Mouse (Mus musculus): ENCODE measurements around the gene Ten1.
A peak's percentile ranks its signal among the peaks of the same experiment; 100 is the strongest.

The Ten1 gene

DNA sequence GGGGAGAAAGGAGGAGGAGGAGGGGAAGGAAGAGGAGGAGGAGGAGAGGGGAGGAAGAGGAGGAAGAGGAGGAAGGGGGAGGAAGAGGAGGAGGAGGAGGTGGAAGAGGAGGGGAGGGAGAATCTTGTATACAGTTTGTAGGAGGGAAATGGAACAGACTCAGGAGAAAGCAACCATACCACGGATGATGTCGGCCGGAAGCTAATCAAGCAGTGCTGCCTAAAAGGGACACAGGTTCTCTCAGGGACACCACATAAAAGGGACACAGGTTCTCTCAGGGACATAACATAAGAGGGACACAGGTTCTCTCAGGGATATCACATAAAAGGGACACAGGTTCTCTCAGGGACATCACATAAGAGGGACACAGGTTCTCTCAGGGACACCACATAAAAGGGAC is 29.4 kb upstream of the Ten1 start:
- TF ChIP-seq CTCF (conservative IDR thresholded peaks at IDR 0.05; ENCODE audit: low read length) = no peak
- TF ChIP-seq POU5F1 (IDR thresholded peaks at IDR 0.05; ENCODE audit: borderline replicate concordance, low read length) = no peak
- TF ChIP-seq NANOG (IDR thresholded peaks at IDR 0.05; ENCODE audit: borderline replicate concordance, low read length) = no peak
- peaks cover 7% of the 10 kb centered on the region; the same call in 1 of the 2 replicates for H3K27me3 ChIP-seq (ENCODE audit: insufficient read depth, low read length)
- no peaks in the 10 kb centered on the region for H3K9me3 ChIP-seq (ENCODE audit: low read length)
- no peak overlapping the region for H3K4me3 ChIP-seq (replicated peaks; ENCODE audit: low read length)
- H3K36me3 ChIP-seq (ENCODE audit: insufficient read depth, low read length) = peaks cover 37% of the 10 kb centered on the region
- peaks cover 30% of the 10 kb centered on the region for H3K4me1 ChIP-seq (replicated peaks; ENCODE audit: low read depth, low read length)

DNA sequence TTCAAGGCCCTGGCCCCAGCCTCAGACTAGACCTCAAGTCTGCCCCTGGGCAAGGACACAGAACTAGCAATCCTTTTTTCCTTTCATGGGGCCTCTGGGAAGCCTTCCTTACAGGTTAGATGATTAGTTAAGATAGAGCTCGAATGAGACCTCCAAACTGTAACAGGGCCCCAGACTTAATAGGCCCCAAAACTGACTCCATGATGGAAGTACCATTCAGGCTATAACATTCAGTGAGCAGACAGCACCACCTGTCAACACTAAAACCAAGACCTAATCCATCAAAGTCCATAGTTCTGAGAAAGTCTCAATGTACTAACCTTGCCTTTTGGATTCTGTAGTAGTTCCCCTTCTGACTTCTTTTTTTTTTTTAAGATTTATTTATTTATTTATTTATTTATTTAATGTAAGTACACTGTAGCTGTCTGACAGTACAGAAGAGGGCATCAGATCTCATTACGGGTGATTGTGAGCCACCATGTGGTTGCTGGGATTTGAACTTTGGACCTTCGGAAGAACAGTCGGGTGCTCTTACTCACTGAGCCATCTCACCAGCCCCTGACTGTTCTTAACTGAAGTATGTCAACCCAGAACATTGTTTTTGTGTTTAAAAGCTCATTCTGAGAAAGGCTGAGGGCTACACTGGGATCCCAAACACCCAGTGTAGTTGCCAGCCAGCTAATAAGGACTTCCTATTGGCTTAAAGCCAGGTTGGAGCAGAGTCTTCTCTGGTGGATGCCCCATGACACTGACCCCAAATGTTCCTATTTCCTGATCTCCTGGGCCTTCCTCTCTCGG is 28.5 kb upstream of the Ten1 start:
- Histone ChIP-seq H3K36me3 (ENCODE audit: insufficient read depth, low read length) (peaks cover 39% of the 10 kb centered on the region), H3K9me3 (ENCODE audit: low read length) (no peaks in the 10 kb centered on the region), H3K4me3 (replicated peaks; ENCODE audit: low read length) (no peak overlapping the region), H3K4me1 (replicated peaks; ENCODE audit: low read depth, low read length) (peaks cover 38% of the 10 kb centered on the region), H3K27me3 (ENCODE audit: insufficient read depth, low read length) (peaks cover 7% of the 10 kb centered on the region; the same call in 1 of the 2 replicates)
- TF ChIP-seq NANOG (IDR thresholded peaks at IDR 0.05; ENCODE audit: borderline replicate concordance, low read length) (no peak), CTCF (conservative IDR thresholded peaks at IDR 0.05; ENCODE audit: low read length) (no peak), POU5F1 (IDR thresholded peaks at IDR 0.05; ENCODE audit: borderline replicate concordance, low read length) (no peak)

- peaks cover 29% of the 10 kb centered on the region for H3K4me1 ChIP-seq (replicated peaks; ENCODE audit: low read depth, low read length)
- no peak for TF ChIP-seq POU5F1 (IDR thresholded peaks at IDR 0.05; ENCODE audit: borderline replicate concordance, low read length)
- no peak for TF ChIP-seq NANOG (IDR thresholded peaks at IDR 0.05; ENCODE audit: borderline replicate concordance, low read length)
- TF ChIP-seq CTCF (conservative IDR thresholded peaks at IDR 0.05; ENCODE audit: low read length) = no peak
- H3K4me3 ChIP-seq (replicated peaks; ENCODE audit: low read length) = no peak overlapping the region
- H3K9me3 ChIP-seq (ENCODE audit: low read length) = no peaks in the 10 kb centered on the region
- H3K27me3 ChIP-seq (ENCODE audit: insufficient read depth, low read length) = peaks cover 7% of the 10 kb centered on the region; the same call in 1 of the 2 replicates
- H3K36me3 ChIP-seq (ENCODE audit: insufficient read depth, low read length) = peaks cover 46% of the 10 kb centered on the region
Observed at GRCm38 (mm10) chr11:116171959-116172358, 26.7 kb upstream of the Ten1 start.

- H3K4me1 ChIP-seq (replicated peaks; ENCODE audit: low read depth, low read length) = peaks cover 31% of the 10 kb centered on the region
- H3K36me3 ChIP-seq (ENCODE audit: insufficient read depth, low read length) = peaks cover 70% of the 10 kb centered on the region
- TF ChIP-seq NANOG (IDR thresholded peaks at IDR 0.05; ENCODE audit: borderline replicate concordance, low read length) (no peak), CTCF (conservative IDR thresholded peaks at IDR 0.05; ENCODE audit: low read length) (no peak), POU5F1 (IDR thresholded peaks at IDR 0.05; ENCODE audit: borderline replicate concordance, low read length) (no peak)
- peak overlapping the region; percentile 17; the same call in 1 of the 2 replicates for H3K4me3 ChIP-seq (replicated peaks; ENCODE audit: low read length)
- H3K27me3 ChIP-seq (ENCODE audit: insufficient read depth, low read length) = no peaks in the 10 kb centered on the region
- no peaks in the 10 kb centered on the region for H3K9me3 ChIP-seq (ENCODE audit: low read length)
Observed at GRCm38 (mm10) chr11:116174775-116175448, 23.7 kb upstream of the Ten1 start.

DNA sequence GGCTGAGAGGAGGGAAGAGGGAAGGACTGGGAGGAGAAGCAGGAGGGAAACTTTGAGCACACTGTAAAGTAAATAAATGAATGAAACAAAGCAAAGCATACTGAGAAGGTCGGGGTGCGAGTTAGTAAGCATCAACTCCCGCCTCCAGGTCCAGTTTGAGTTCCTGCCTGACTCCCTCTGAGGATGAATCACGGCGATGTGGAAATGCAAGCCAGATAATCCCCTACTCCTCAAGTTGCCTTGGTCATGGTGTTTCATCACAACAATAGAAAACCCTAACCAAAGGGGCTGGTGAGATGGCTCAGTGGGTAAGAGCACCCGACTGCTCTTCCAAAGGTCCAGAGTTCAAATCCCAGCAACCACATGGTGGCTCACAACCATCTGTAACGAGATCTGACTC is 22.6 kb upstream of the Ten1 start:
- Histone ChIP-seq H3K9me3 (ENCODE audit: low read length) (no peaks in the 10 kb centered on the region), H3K27me3 (ENCODE audit: insufficient read depth, low read length) (no peaks in the 10 kb centered on the region), H3K36me3 (ENCODE audit: insufficient read depth, low read length) (peaks cover 76% of the 10 kb centered on the region), H3K4me3 (replicated peaks; ENCODE audit: low read length) (no peak overlapping the region), H3K4me1 (replicated peaks; ENCODE audit: low read depth, low read length) (peaks cover 30% of the 10 kb centered on the region)
- TF ChIP-seq NANOG (IDR thresholded peaks at IDR 0.05; ENCODE audit: borderline replicate concordance, low read length) = no peak
- TF ChIP-seq POU5F1 (IDR thresholded peaks at IDR 0.05; ENCODE audit: borderline replicate concordance, low read length) = no peak
- TF ChIP-seq CTCF (conservative IDR thresholded peaks at IDR 0.05; ENCODE audit: low read length) = no peak

GRCm38 (mm10) chr11:116178411-116179121 is 20.1 kb upstream of the Ten1 start:
- no peak for TF ChIP-seq CTCF (conservative IDR thresholded peaks at IDR 0.05; ENCODE audit: low read length)
- TF ChIP-seq POU5F1 (IDR thresholded peaks at IDR 0.05; ENCODE audit: borderline replicate concordance, low read length) = no peak
- no peak for TF ChIP-seq NANOG (IDR thresholded peaks at IDR 0.05; ENCODE audit: borderline replicate concordance, low read length)
- H3K9me3 ChIP-seq (ENCODE audit: low read length) = no peaks in the 10 kb centered on the region
- peaks cover 23% of the 10 kb centered on the region for H3K4me1 ChIP-seq (replicated peaks; ENCODE audit: low read depth, low read length)
- H3K4me3 ChIP-seq (replicated peaks; ENCODE audit: low read length) = peak overlapping the region; percentile 53; the same call in 1 of the 2 replicates
- no peaks in the 10 kb centered on the region for H3K27me3 ChIP-seq (ENCODE audit: insufficient read depth, low read length)
- peaks cover 75% of the 10 kb centered on the region for H3K36me3 ChIP-seq (ENCODE audit: insufficient read depth, low read length)

- H3K4me3 ChIP-seq (replicated peaks; ENCODE audit: low read length) = no peak overlapping the region
- H3K4me1 ChIP-seq (replicated peaks; ENCODE audit: low read depth, low read length) = peaks cover 33% of the 10 kb centered on the region
- H3K27me3 ChIP-seq (ENCODE audit: insufficient read depth, low read length) = no peaks in the 10 kb centered on the region
- no peaks in the 10 kb centered on the region for H3K9me3 ChIP-seq (ENCODE audit: low read length)
- H3K36me3 ChIP-seq (ENCODE audit: insufficient read depth, low read length) = peaks cover 57% of the 10 kb centered on the region
- no peak for TF ChIP-seq POU5F1 (IDR thresholded peaks at IDR 0.05; ENCODE audit: borderline replicate concordance, low read length)
- no peak for TF ChIP-seq CTCF (conservative IDR thresholded peaks at IDR 0.05; ENCODE audit: low read length)
Observed at GRCm38 (mm10) chr11:116185836-116186235, 12.8 kb upstream of the Ten1 start.

GRCm38 (mm10) chr11:116186360-116186759 is 12.3 kb upstream of the Ten1 start:
- no peak overlapping the region for H3K4me3 ChIP-seq (replicated peaks; ENCODE audit: low read length)
- TF ChIP-seq NANOG (IDR thresholded peaks at IDR 0.05; ENCODE audit: borderline replicate concordance, low read length) (no peak), CTCF (conservative IDR thresholded peaks at IDR 0.05; ENCODE audit: low read length) (no peak), POU5F1 (IDR thresholded peaks at IDR 0.05; ENCODE audit: borderline replicate concordance, low read length) (no peak)
- peaks cover 33% of the 10 kb centered on the region for H3K4me1 ChIP-seq (replicated peaks; ENCODE audit: low read depth, low read length)
- H3K9me3 ChIP-seq (ENCODE audit: low read length) = no peaks in the 10 kb centered on the region
- no peaks in the 10 kb centered on the region for H3K27me3 ChIP-seq (ENCODE audit: insufficient read depth, low read length)
- H3K36me3 ChIP-seq (ENCODE audit: insufficient read depth, low read length) = peaks cover 62% of the 10 kb centered on the region

All from E14TG2a.4 (cell line).